Mouse (Mus musculus): ENCODE results near the gene Ppfibp2. TPM values are rescaled to one million over a fixed set of nuclear protein-coding genes. Genes with fewer than 3 reads are reported as not detected.

Gene Ppfibp2
- polyA plus RNA-seq, 2 experiments from 2014 or later, result 1.0 to 1.5 TPM

- no peak for ATAC-seq
Measured at GRCm38 (mm10) chr7:107702461-107703380, 107.7 kb downstream of the Ppfibp2 start.

- ATAC-seq, result no peak
Measured at GRCm38 (mm10) chr7:107705941-107706340, 110.9 kb downstream of the Ppfibp2 start.

GRCm38 (mm10) chr7:107707650-107708049, 112.6 kb downstream of the Ppfibp2 start:
- ATAC-seq, result peak; percentile 88

- peak; percentile 77 for ATAC-seq
Measured at GRCm38 (mm10) chr7:107708491-107709112, 113.6 kb downstream of the Ppfibp2 start.

- ATAC-seq, result no peak
Measured at GRCm38 (mm10) chr7:107712743-107713142, 117.7 kb downstream of the Ppfibp2 start.

- no peak for ATAC-seq
Measured at GRCm38 (mm10) chr7:107714067-107714466, 119.1 kb downstream of the Ppfibp2 start.

- no peak for ATAC-seq
Measured at GRCm38 (mm10) chr7:107720771-107721170, 125.8 kb downstream of the Ppfibp2 start.

GRCm38 (mm10) chr7:107722536-107722935, 127.5 kb downstream of the Ppfibp2 start:
- no peak for ATAC-seq

- no peak for ATAC-seq
Measured at GRCm38 (mm10) chr7:107727538-107727937, 132.5 kb downstream of the Ppfibp2 start.

- no peak for ATAC-seq
Measured at GRCm38 (mm10) chr7:107730587-107730986, 135.6 kb downstream of the Ppfibp2 start.

- no peak for ATAC-seq
Measured at GRCm38 (mm10) chr7:107733162-107733561, 138.2 kb downstream of the Ppfibp2 start.

- ATAC-seq, result no peak
Measured at GRCm38 (mm10) chr7:107738726-107739125, 143.7 kb downstream of the Ppfibp2 start.

- no peak for ATAC-seq
Measured at GRCm38 (mm10) chr7:107742963-107743465, 148.0 kb downstream of the Ppfibp2 start.

GRCm38 (mm10) chr7:107744454-107744853, 149.4 kb downstream of the Ppfibp2 start:
- no peak for ATAC-seq

GRCm38 (mm10) chr7:107745111-107745510, 150.1 kb downstream of the Ppfibp2 start:
- ATAC-seq, result no peak

GRCm38 (mm10) chr7:107746036-107746435, 151.0 kb downstream of the Ppfibp2 start:
- ATAC-seq, result no peak

GRCm38 (mm10) chr7:107747476-107747875, 152.5 kb downstream of the Ppfibp2 start:
- no peak for ATAC-seq

- ATAC-seq, result peak; percentile 47
Measured at GRCm38 (mm10) chr7:107747954-107748353, 152.9 kb downstream of the Ppfibp2 start.

- peak; percentile 51 for ATAC-seq
Measured at GRCm38 (mm10) chr7:107749270-107749669, 154.3 kb downstream of the Ppfibp2 start.

GRCm38 (mm10) chr7:107749721-107750120, 154.7 kb downstream of the Ppfibp2 start:
- no peak for ATAC-seq

- ATAC-seq, result no peak
Measured at GRCm38 (mm10) chr7:107752031-107752520, 157.1 kb downstream of the Ppfibp2 start.

- ATAC-seq, result no peak
Measured at GRCm38 (mm10) chr7:107755905-107756304, 160.9 kb downstream of the Ppfibp2 start.

GRCm38 (mm10) chr7:107756748-107757147, 161.7 kb downstream of the Ppfibp2 start:
- ATAC-seq, result no peak

Measured in CD4-positive, CD25-positive, alpha-beta regulatory T cell, adult 4 months (primary cell).